Mouse (Mus musculus): ENCODE measurements around the gene Hspb1.

Gene Hspb1

DNA sequence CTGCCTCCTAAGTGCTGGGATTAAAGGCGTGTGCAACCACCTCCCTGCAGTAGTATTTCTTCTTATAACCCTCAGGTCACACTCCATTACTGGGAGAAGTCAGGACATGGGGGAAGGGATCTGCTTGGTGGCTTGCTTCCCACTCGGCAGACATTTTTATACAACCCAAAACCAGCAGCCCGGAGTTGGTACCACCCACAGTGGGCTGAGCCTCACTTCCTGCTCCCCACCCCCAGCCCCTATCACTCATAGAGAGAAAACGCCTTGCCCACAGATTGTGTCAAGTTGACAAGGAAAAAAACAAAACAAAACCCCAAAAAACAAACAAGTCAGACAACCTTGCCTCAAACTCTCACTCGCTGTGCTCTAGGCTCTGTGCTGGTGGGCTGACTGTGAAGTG, 25.5 kb downstream of the Hspb1 start:
- DNase-seq (ENCODE audit: low spot score in 2 of 2) = no peak

- no peak for DNase-seq (ENCODE audit: low spot score in 2 of 2)
Observed at GRCm38 (mm10) chr5:135914156-135914555, 26.4 kb downstream of the Hspb1 start.

DNA sequence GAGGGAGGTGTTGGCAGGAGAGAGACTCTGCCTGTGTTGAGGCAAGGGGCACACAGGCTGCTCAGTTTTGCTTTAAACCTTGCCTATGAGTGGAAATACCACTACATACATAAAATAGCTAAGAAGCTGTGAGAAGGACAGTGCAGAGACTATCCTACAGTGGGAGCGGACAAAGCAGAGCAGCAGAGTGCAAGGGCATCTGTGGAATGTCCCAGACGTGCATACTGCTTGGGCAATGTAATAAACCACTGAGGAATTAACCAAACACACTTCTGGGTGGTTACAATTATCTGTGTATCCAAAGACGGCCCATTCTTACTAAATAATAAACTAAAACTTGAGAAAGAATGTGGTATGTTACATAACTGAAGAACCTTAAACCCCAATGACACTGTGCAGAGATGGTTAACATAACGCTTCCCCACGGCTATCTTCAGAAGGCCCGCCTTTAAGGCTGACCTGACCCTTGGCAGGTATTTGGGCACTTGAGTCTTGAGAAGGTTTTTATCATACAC, 28.4 kb downstream of the Hspb1 start:
- DNase-seq (ENCODE audit: low spot score in 2 of 2) = no peak

DNA sequence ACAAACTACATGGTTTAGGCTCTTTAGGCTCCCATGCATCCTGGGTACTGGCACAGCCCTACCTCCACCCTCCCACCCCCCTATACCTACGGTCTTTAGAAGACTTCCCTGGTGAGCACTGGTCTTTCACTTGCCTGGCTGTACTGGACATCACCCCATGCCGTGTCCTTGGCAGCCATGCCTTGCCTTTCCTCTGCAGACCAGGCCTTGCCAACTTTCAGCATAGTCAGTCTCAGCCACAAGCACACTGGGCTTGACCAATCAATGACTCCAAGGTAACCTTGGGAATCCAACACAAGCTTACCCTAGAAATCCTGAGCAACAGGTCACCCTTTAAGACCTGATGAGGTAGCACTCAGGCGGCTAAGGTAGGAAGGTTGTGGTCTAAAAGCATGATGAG, 28.9 kb downstream of the Hspb1 start:
- DNase-seq (ENCODE audit: low spot score in 2 of 2) = no peak

DNA sequence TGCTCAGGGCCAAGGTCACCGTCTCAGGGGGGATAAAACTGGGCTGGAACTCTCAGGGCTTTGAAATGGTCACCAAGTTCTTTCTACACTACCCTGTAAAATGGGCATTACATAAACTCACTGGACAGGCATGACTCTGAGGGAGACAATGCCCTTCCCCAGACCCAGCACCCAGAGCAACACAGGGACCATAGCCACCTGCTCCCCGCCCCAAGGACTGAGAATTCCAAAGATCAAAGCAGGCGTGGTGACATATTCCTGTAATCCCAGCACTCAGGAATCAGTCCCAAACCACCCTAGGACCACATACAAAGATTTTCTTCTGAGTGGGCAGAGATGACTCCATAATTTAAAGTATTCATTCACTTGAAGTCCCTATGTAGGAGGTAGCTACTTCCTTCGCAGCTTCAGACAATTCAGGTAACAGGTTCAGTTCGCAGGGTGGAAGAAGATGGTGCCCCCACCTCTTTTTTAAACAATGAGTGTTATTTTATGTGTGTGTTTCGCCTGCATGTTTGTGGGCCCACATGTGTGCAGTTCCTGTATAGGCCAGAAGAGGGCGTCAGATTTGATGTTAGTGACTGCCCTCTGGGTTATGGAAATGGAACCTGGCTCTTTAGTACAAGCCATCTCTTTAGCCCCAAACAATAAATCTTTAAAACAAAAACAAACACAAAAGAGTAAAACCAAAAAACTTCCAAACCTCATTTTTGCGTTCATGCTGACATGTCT, 29.8 kb downstream of the Hspb1 start:
- DNase-seq (ENCODE audit: low spot score in 2 of 2) = no peak

- DNase-seq (ENCODE audit: low spot score in 2 of 2) = no peak
Observed at GRCm38 (mm10) chr5:135918059-135918437, 30.3 kb downstream of the Hspb1 start.

- DNase-seq (ENCODE audit: low spot score in 2 of 2) = no peak
Observed at GRCm38 (mm10) chr5:135918593-135918992, 30.9 kb downstream of the Hspb1 start.

DNA sequence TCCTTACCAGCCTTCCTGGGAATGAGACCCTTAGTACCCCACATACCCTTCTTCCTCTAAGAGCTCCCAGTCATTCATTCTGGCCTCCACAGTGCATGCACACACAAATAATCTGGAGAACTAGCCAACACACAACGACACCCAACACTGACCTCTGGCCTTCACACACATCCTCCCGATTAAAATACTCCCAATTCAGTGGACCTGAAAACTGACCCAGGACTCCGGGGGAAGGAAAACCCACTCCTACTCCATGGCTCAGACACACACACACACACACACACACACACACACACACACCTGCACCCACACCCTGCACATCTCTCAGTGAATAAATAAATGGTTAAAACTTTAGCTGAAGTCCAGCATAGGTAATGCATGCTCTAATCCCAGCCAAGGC, 32.2 kb downstream of the Hspb1 start:
- DNase-seq (ENCODE audit: low spot score in 2 of 2) = no peak

- DNase-seq (ENCODE audit: low spot score in 2 of 2) = no peak
Observed at GRCm38 (mm10) chr5:135923901-135924300, 36.2 kb downstream of the Hspb1 start.

- DNase-seq (ENCODE audit: low spot score in 2 of 2) = no peak
Observed at GRCm38 (mm10) chr5:135929685-135930424, 42.1 kb downstream of the Hspb1 start.

- no peak for DNase-seq (ENCODE audit: low spot score in 2 of 2)
Observed at GRCm38 (mm10) chr5:135931526-135931925, 43.8 kb downstream of the Hspb1 start.

DNA sequence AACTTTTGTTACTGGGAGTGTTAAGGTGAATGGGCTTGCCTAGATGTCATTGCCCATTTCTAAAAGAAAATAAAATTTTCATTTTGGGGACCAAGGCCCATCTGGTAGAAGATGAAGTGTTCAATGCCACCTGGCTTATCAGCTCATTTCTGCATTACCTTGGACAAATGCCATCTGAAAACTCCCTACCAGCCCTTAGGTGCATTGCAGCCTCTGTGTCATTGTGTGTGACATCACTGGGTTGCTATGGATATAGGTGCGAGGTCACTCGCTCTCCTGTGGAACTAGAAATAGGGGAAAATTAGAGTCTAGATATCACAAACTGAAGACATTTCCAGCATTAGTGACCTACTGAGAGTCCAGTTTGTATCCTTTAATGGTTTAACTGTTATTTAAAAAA, 44.6 kb downstream of the Hspb1 start:
- DNase-seq (ENCODE audit: low spot score in 2 of 2) = no peak

- DNase-seq (ENCODE audit: low spot score in 2 of 2) = no peak
Observed at GRCm38 (mm10) chr5:135933222-135933899, 45.6 kb downstream of the Hspb1 start.

DNA sequence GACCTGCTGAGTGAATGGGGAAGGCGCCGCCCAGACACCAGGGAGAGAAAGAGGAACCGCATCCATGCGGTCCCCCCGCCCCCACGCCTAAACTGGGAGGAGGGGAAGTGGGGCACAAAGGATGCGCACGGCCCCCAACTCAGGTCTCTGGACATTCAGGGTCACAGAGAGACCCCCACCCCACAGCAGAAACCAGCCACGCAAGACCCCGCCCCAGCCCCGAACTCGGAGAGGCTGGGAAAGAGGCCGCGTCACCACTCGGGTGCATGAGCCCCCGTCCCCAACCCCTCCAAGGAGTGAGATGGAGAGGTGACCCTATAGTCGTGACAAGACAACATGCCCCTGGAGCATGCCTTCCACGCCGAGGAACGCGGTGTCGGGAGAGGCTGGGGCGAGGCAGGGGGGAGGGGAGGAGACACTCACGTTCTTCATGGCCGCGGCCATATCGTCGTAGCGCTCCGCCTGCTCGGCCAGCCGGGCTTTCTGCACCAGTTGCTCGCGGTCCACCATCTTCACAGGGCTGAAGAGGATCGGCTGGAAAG, 46.3 kb downstream of the Hspb1 start:
- peak; percentile 67 to 74 for DNase-seq (ENCODE audit: low spot score in 2 of 2)

GRCm38 (mm10) chr5:135934481-135935175, 46.9 kb downstream of the Hspb1 start, which contains the start of gene Ywhag:
Gene Ywhag, minus strand, starts transcription at chr5:135934616.
- peak; percentile 96 to 98 for DNase-seq (ENCODE audit: low spot score in 2 of 2)

- DNase-seq (ENCODE audit: low spot score in 2 of 2) = no peak
Observed at GRCm38 (mm10) chr5:135935176-135935523, 47.4 kb downstream of the Hspb1 start.

DNA sequence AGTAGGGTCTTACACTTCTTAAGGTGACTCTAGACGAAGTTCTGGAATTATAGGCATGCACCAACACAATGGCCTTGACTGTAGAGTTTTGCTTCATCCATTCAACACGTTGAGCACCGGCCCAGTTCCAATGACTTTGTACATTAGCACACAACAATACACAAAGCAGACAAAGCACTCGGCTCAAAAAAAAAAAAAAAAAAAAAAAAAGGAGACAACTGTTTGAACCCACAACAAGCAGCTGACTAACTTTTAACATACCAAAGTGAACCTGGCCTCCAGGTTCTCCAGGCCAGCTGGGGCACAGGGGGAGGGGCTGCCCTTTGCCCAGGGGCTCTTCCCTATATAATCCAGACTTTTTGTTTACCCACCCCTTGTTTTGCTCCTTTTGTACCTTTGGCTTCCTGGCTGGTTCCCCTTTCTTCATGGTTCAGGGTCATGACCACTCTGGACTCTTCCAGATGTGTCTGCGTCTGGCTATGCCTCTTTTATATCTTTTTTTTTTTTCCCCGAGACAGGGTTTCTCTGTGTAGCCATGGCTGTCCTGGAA, 48.0 kb downstream of the Hspb1 start:
- no peak for DNase-seq (ENCODE audit: low spot score in 2 of 2)

Data from spleen, postnatal 36 days (tissue).